Mouse (Mus musculus) intestine, postnatal 0 days (tissue): ENCODE measurements at regions not wholly inside any gene's neighbourhood (a gene's known extent, or its start where the extent isn't known, plus 50 kb on each side); places are given as distances from the start of the nearest gene placed in this dataset.

ENCODE experiments used
- ATAC-seq: fragments of 200-750 bp; cut with Nextera tagmentation; 2 replicates; pipeline ENCODE4 v1.8.0; 2017; ENCODE audit warnings: mild to moderate bottlenecking, moderate TSS enrichment, moderate library complexity
- H3K27ac ChIP-seq: fragments of 300-500 bp; sonication (generic); 2 replicates; pipeline ENCODE4 v1.5.1; 2014; ENCODE audit warnings: mild to moderate bottlenecking, low read depth, low read length, moderate library complexity
- H3K27me3 ChIP-seq: fragments of 300-500 bp; sonication (generic); replicated peaks from 2 replicates; pipeline ENCODE4 v1.6.1; 2014; ENCODE audit warnings: low read length, mixed read lengths; ENCODE audit not compliant: control insufficient read depth, insufficient read depth
- H3K36me3 ChIP-seq: fragments of 300-500 bp; sonication (generic); 2 replicates; pipeline ENCODE4 v1.6.1; 2014; ENCODE audit warnings: mild to moderate bottlenecking, moderate library complexity; ENCODE audit not compliant: control insufficient read depth, insufficient read depth
- H3K4me1 ChIP-seq: fragments of 300-500 bp; sonication (generic); replicated peaks from 2 replicates; pipeline ENCODE4 v1.6.1; 2014; ENCODE audit warnings: antibody characterized with exemption, low read length, mixed read lengths; ENCODE audit not compliant: control insufficient read depth, insufficient read depth
- H3K4me2 ChIP-seq: fragments of 300-500 bp; sonication (generic); replicated peaks from 2 replicates; pipeline ENCODE4 v1.6.1; 2014; ENCODE audit warnings: low read depth, mild to moderate bottlenecking, moderate library complexity
- H3K4me3 ChIP-seq: fragments of 300-500 bp; sonication (generic); 2 replicates; pipeline ENCODE4 v1.5.1; 2014; ENCODE audit warnings: low read depth, low read length
- H3K9ac ChIP-seq: fragments of 300-500 bp; sonication (generic); 2 replicates; pipeline ENCODE4 v1.6.1; 2014; ENCODE audit warnings: mild to moderate bottlenecking, low read depth, low read length
- H3K9me3 ChIP-seq: fragments of 300-500 bp; sonication (generic); 2 replicates; pipeline ENCODE4 v1.6.1; 2016; ENCODE audit warnings: mixed run types; ENCODE audit not compliant: control insufficient read depth
- CTCF ChIP-seq: sonication (generic); IDR thresholded peaks from 2 replicates; pipeline ENCODE4 v1.5.1; 2016; ENCODE audit warnings: low read depth, mild to moderate bottlenecking, control low read depth, antibody characterized with exemption, moderate library complexity
- WGBS: fragments of 180-500 bp; shearing (Covaris S2); extraction: QIAGEN DNeasy Blood & Tissue Kit; methylation state at CpG from one replicate; pipeline ENCODE4 v1.1.7; 2014; 5-methylcytosine and 5-hydroxymethylcytosine counted together

- H3K9me3 ChIP-seq: no peaks in the 10 kb centered on the region
- H3K9ac ChIP-seq: no peak overlapping the region
- 77% methylated on average over 3 of the region's 3 CpGs for WGBS
- no peak for TF ChIP-seq CTCF
- no peak overlapping the region for H3K4me2 ChIP-seq
- H3K36me3 ChIP-seq: no peaks in the 10 kb centered on the region
- ATAC-seq: no peak
- no peak overlapping the region for H3K27ac ChIP-seq
- no peaks in the 10 kb centered on the region for H3K27me3 ChIP-seq
- no peak overlapping the region for H3K4me3 ChIP-seq
- H3K4me1 ChIP-seq: no peaks in the 10 kb centered on the region
These were observed 124.1 kb downstream of the Pten start for GRCm38 (mm10) chr19:32881443-32881842.

- H3K27me3 ChIP-seq: no peaks in the 10 kb centered on the region
These were observed 127.0 kb downstream of the Pten start for GRCm38 (mm10) chr19:32884279-32884678.

GRCm38 (mm10) chr19:32885481-32886131 lies 128.3 kb downstream of the Pten start:
- ATAC-seq: no peak
- H3K4me3 ChIP-seq: no peak overlapping the region
- WGBS: 62% methylated on average over 12 of the region's 12 CpGs
- no peaks in the 10 kb centered on the region for H3K27me3 ChIP-seq
- H3K27ac ChIP-seq: no peak overlapping the region
- H3K4me1 ChIP-seq: 0 out of 2 replicates have a peak, but pooled peaks cover 5% of the 10 kb centered on the region
- H3K36me3 ChIP-seq: no peaks in the 10 kb centered on the region
- H3K9ac ChIP-seq: no peak overlapping the region
- no peaks in the 10 kb centered on the region for H3K9me3 ChIP-seq
- no peak overlapping the region for H3K4me2 ChIP-seq
- TF ChIP-seq CTCF: no peak

More at GRCm38 (mm10) chr19:32884279-32884678, 127.0 kb downstream of the Pten start:
- Histone ChIP-seq H3K36me3 (no peaks in the 10 kb centered on the region), H3K27ac (no peak overlapping the region), H3K9ac (no peak overlapping the region), H3K4me2 (no peak overlapping the region), H3K9me3 (no peaks in the 10 kb centered on the region), H3K4me3 (no peak overlapping the region), H3K4me1 (0 out of 2 replicates have a peak, but pooled peaks cover 5% of the 10 kb centered on the region)
- ATAC-seq: no peak
- no peak for TF ChIP-seq CTCF
- 60% methylated on average over 3 of the region's 3 CpGs for WGBS

GRCm38 (mm10) chr19:32887190-32887589 lies 129.9 kb downstream of the Pten start:
- H3K4me2 ChIP-seq: no peak overlapping the region
- no peak overlapping the region for H3K27ac ChIP-seq
- H3K27me3 ChIP-seq: no peaks in the 10 kb centered on the region
- no peak overlapping the region for H3K9ac ChIP-seq
- H3K9me3 ChIP-seq: no peaks in the 10 kb centered on the region
- H3K4me1 ChIP-seq: 0 out of 2 replicates have a peak, but pooled peaks cover 5% of the 10 kb centered on the region
- no peaks in the 10 kb centered on the region for H3K36me3 ChIP-seq
- WGBS: 68% methylated on average over 7 of the region's 7 CpGs
- TF ChIP-seq CTCF: no peak
- H3K4me3 ChIP-seq: no peak overlapping the region
- ATAC-seq: no peak

- ATAC-seq: no peak
- H3K4me3 ChIP-seq: no peak overlapping the region
- TF ChIP-seq CTCF: no peak
- no peak overlapping the region for H3K9ac ChIP-seq
- H3K36me3 ChIP-seq: no peaks in the 10 kb centered on the region
- H3K9me3 ChIP-seq: no peaks in the 10 kb centered on the region
- H3K4me1 ChIP-seq: 0 out of 2 replicates have a peak, but pooled peaks cover 5% of the 10 kb centered on the region
- no peaks in the 10 kb centered on the region for H3K27me3 ChIP-seq
- H3K27ac ChIP-seq: no peak overlapping the region
- no peak overlapping the region for H3K4me2 ChIP-seq
- 62% methylated on average over 12 of the region's 12 CpGs for WGBS
These were observed 131.5 kb downstream of the Pten start for GRCm38 (mm10) chr19:32888616-32889305.

- H3K4me1 ChIP-seq: 0 out of 2 replicates have a peak, but pooled peaks cover 5% of the 10 kb centered on the region
- no peak for ATAC-seq
These were observed 133.5 kb downstream of the Pten start for GRCm38 (mm10) chr19:32890801-32891200.

More at GRCm38 (mm10) chr19:32890801-32891200, 133.5 kb downstream of the Pten start:
- no peak overlapping the region for H3K4me3 ChIP-seq
- TF ChIP-seq CTCF: no peak
- no peak overlapping the region for H3K27ac ChIP-seq
- H3K9ac ChIP-seq: no peak overlapping the region
- H3K27me3 ChIP-seq: no peaks in the 10 kb centered on the region
- H3K36me3 ChIP-seq: no peaks in the 10 kb centered on the region
- no peaks in the 10 kb centered on the region for H3K9me3 ChIP-seq
- H3K4me2 ChIP-seq: no peak overlapping the region
- 86% methylated on average over 6 of the region's 6 CpGs for WGBS
